Mouse (Mus musculus): ENCODE measurements around the gene Gm3336. TPM values are rescaled to one million over a fixed set of nuclear protein-coding genes. Genes with fewer than 3 reads are reported as not detected.

Gene Gm3336
- polyA plus RNA-seq, 1 experiment from 2014 or later: not detected

DNA sequence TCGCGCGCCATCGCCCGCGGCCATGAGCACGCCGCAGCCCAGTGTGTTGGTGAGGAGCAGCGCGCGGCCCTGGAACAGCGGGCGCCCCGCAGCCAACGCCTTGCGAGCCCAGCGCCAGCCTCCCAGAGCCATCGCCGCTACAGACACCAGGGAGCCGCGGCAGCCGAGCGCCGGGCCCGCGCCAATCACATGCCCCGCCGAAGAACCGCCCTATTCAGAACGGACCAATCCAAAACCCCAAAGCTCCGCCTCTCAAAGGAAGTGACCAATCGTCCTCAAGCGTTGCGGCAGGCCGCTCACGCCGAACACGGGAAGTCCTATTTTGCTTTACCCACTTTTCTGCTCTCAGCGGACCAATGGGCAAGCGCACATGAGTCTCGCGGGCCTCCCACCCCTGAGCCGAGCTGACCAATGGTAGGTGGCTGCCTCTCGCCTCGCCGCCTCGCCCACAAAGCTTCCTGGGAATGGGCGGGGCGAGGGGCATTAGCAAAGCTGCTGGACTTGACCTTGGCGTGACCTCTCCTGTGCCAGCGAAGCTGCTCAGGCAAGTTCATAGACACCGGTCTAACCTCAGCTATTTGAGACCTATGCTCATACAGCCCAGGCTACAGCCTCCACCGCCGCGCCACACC, 42.5 kb downstream of the Gm3336 start, which contains the start of gene Mpv17l2:
Mpv17l2 (minus strand) TSS at position 172 of the 632 bp plus-strand sequence.
- H3K4me1 ChIP-seq (ENCODE audit: control insufficient read depth, insufficient read depth, low read length): peaks cover 25% of the 10 kb centered on the region
- H3K9ac ChIP-seq (ENCODE audit: low read length): peak within 1 kb of the TSS; percentile 79
- H3K9me3 ChIP-seq (replicated peaks; ENCODE audit: control insufficient read depth, low read length): no peaks in the 10 kb centered on the region
- peak within 1 kb of the TSS; percentile 64 for H3K4me3 ChIP-seq (ENCODE audit: low read length)
- WGBS: under 1% methylated on average over 55 of the region's 55 CpGs
- peaks cover 15% of the 10 kb centered on the region for H3K36me3 ChIP-seq (ENCODE audit: control insufficient read depth, insufficient read depth)
- no peaks in the 10 kb centered on the region for H3K27me3 ChIP-seq (ENCODE audit: control insufficient read depth, insufficient read depth, low read length)
- ATAC-seq (replicated peaks; ENCODE audit: extremely low read depth, insufficient read depth, low FRiP score): peak; percentile 95
- H3K4me2 ChIP-seq (ENCODE audit: low read depth, low read length): peak within 1 kb of the TSS; percentile 84
- H3K27ac ChIP-seq (ENCODE audit: low read length): peak within 1 kb of the TSS; percentile 87

DNA sequence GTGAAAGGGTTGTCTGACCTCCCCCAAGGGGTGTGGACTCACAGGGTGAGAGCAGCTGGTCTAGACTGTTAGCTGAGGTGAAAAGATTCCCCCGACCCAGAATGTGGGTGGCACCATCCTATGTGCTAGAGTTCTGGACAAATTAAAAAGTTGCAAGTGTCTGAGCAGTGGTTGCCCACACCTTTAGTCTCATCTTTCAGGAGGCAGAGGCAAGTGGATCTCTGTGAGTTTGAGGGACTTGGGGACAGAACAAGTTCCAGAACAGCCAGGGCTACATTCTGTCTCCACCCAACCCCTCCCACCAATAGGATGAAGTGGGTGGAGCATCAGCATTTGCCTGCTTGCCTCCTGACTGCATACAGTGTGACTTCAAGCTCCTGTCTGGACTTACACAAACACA, 43.8 kb downstream of the Gm3336 start:
- Histone ChIP-seq H3K36me3 (ENCODE audit: control insufficient read depth, insufficient read depth) (peaks cover 9% of the 10 kb centered on the region), H3K27ac (ENCODE audit: low read length) (no peak overlapping the region), H3K4me1 (ENCODE audit: control insufficient read depth, insufficient read depth, low read length) (peaks cover 37% of the 10 kb centered on the region), H3K9me3 (replicated peaks; ENCODE audit: control insufficient read depth, low read length) (no peaks in the 10 kb centered on the region), H3K27me3 (ENCODE audit: control insufficient read depth, insufficient read depth, low read length) (no peaks in the 10 kb centered on the region), H3K4me2 (ENCODE audit: low read depth, low read length) (no peak overlapping the region), H3K4me3 (ENCODE audit: low read length) (no peak overlapping the region), H3K9ac (ENCODE audit: low read length) (no peak overlapping the region)
- WGBS: 67% methylated on average over 1 of the region's 1 CpGs
- no peak for ATAC-seq (replicated peaks; ENCODE audit: extremely low read depth, insufficient read depth, low FRiP score)

DNA sequence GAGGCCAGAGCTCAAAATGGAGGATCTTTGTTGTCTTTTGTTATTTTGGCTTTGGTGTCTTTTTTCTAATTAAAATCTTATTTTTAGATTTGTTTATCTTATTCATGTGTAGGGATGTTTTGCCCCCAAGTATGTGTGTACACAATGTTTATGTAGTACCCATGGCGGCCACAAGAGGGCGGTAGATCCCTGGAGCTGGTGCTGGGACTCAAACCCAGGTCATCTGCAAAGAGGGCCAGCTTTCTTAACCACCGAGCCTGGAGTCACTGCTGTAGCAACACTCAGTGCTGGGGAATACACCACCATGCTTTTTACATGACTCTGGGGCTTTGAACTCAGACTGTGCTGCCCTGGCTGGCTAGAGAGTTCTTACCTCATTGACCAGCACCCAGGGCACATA, 45.0 kb downstream of the Gm3336 start:
- no peaks in the 10 kb centered on the region for H3K27me3 ChIP-seq (ENCODE audit: control insufficient read depth, insufficient read depth, low read length)
- H3K4me3 ChIP-seq (ENCODE audit: low read length): no peak overlapping the region
- ATAC-seq (replicated peaks; ENCODE audit: extremely low read depth, insufficient read depth, low FRiP score): no peak
- peaks cover 38% of the 10 kb centered on the region for H3K4me1 ChIP-seq (ENCODE audit: control insufficient read depth, insufficient read depth, low read length)
- peaks cover 5% of the 10 kb centered on the region; the same call in 1 of the 2 replicates for H3K36me3 ChIP-seq (ENCODE audit: control insufficient read depth, insufficient read depth)
- no peaks in the 10 kb centered on the region for H3K9me3 ChIP-seq (replicated peaks; ENCODE audit: control insufficient read depth, low read length)
- H3K9ac ChIP-seq (ENCODE audit: low read length): no peak overlapping the region
- H3K4me2 ChIP-seq (ENCODE audit: low read depth, low read length): no peak overlapping the region
- no peak overlapping the region for H3K27ac ChIP-seq (ENCODE audit: low read length)
- 7% methylated on average over 3 of the region's 3 CpGs for WGBS

DNA sequence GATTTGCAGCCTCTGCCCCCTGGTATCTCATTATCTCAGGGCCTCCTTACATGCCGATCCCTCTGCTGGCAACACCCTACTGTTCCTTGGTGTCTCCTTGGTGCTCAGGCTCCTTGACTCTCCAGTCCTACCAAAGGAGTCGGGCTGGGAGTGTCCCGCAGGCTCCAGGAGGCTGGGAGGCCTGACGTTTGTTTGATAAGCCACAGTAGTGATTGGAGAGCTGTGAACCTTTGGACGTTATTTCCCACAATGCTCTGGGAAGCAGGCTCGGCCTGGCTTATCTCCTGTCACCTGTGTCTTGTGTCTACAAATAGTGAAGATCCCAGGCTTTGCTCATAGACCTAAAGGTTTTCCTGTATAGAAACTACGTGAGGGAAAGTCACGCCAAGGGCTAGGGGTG, 45.7 kb downstream of the Gm3336 start:
- H3K4me1 ChIP-seq (ENCODE audit: control insufficient read depth, insufficient read depth, low read length): peaks cover 34% of the 10 kb centered on the region
- 60% methylated on average over 8 of the region's 8 CpGs for WGBS
- H3K27ac ChIP-seq (ENCODE audit: low read length): no peak overlapping the region
- H3K36me3 ChIP-seq (ENCODE audit: control insufficient read depth, insufficient read depth): peaks cover 11% of the 10 kb centered on the region; the same call in 1 of the 2 replicates
- H3K9ac ChIP-seq (ENCODE audit: low read length): no peak overlapping the region
- no peak overlapping the region for H3K4me3 ChIP-seq (ENCODE audit: low read length)
- no peaks in the 10 kb centered on the region for H3K27me3 ChIP-seq (ENCODE audit: control insufficient read depth, insufficient read depth, low read length)
- H3K9me3 ChIP-seq (replicated peaks; ENCODE audit: control insufficient read depth, low read length): no peaks in the 10 kb centered on the region
- no peak for ATAC-seq (replicated peaks; ENCODE audit: extremely low read depth, insufficient read depth, low FRiP score)
- H3K4me2 ChIP-seq (ENCODE audit: low read depth, low read length): no peak overlapping the region

DNA sequence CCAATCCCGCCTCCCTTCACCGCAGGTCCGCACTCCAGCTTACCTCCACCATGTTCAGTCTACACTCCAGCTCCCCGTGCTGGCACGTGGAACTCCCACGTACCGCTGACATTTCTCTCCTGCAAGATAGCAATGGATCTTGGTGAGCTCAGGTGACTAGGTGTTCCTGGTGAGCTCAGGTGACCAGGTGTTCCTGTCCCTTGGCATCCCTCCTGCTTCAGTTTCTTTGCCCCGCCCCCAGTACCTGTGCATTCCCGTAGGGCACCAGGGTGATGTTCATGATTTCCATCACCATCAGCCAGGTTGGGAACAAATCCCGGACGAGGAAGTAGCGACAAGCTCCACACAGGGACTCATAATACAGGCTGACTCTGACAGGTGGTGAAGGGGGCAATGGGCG, 46.3 kb downstream of the Gm3336 start:
- H3K4me2 ChIP-seq (ENCODE audit: low read depth, low read length): no peak overlapping the region
- H3K27ac ChIP-seq (ENCODE audit: low read length): no peak overlapping the region
- WGBS: 92% methylated on average over 13 of the region's 13 CpGs

DNA sequence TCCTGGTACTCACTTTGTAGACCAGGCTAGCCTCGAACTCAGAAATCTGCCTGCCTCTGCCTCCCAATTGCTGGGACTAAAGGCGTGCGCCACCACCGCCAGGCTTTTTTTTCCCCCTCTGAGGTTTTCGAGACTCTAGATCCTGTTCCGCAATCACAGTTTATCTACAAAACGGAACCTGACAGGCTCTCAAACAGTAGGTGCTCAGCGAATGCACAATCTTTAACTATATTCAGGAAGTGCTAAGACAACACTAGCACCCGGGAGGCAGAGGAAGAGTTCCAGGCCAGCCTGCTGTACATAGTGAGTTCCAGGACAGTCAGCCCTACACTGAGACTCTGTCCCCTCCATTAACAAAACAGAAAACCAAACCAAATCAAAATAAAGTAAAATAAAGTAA, 47.0 kb downstream of the Gm3336 start:
- H3K9ac ChIP-seq (ENCODE audit: low read length): peak overlapping the region; percentile 70; the same call in 1 of the 2 replicates
- no peaks in the 10 kb centered on the region for H3K9me3 ChIP-seq (replicated peaks; ENCODE audit: control insufficient read depth, low read length)
- H3K4me1 ChIP-seq (ENCODE audit: control insufficient read depth, insufficient read depth, low read length): peaks cover 21% of the 10 kb centered on the region

More for the DNA sequence above, 46.3 kb downstream of the Gm3336 start:
- H3K9ac ChIP-seq (ENCODE audit: low read length): no peak overlapping the region
- H3K9me3 ChIP-seq (replicated peaks; ENCODE audit: control insufficient read depth, low read length): no peaks in the 10 kb centered on the region
- H3K4me3 ChIP-seq (ENCODE audit: low read length): no peak overlapping the region
- H3K27me3 ChIP-seq (ENCODE audit: control insufficient read depth, insufficient read depth, low read length): no peaks in the 10 kb centered on the region
- peaks cover 11% of the 10 kb centered on the region; the same call in 1 of the 2 replicates for H3K36me3 ChIP-seq (ENCODE audit: control insufficient read depth, insufficient read depth)
- ATAC-seq (replicated peaks; ENCODE audit: extremely low read depth, insufficient read depth, low FRiP score): no peak
- peaks cover 28% of the 10 kb centered on the region for H3K4me1 ChIP-seq (ENCODE audit: control insufficient read depth, insufficient read depth, low read length)

DNA sequence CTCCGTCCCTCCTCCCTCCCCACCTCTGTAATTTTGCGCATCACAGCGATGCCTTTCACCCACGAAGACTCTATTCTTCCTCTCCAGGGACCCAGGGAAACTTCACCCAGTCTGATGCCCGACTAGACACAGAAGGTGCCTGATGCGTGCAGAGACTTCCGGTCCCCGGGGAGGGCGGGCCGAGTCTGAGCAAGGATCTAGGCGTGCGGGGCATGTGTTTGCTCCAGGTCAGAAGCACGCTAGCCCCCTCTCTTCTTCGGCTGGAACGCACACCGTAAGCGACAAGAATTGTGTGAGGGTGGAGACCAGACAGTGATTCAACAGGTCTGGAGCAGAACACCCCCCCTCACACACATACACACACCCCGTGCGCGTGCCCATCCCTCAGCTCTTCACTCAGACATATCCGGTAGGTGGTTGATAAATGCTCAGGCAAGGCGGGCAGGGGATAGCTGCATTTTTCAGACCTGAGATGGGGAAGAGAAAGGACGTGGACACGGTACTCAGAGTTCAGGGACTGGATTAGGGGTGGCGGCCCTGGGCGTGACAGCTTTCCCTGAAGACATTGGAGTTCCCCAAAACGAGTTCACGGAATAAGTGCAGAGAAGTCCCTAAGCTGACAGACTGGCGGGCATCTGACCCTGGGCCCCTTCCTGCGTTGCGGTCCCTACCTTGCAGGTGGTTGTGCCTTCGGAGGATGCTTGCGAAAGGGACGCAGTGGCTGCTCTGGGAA, 47.7 kb downstream of the Gm3336 start:
- H3K27ac ChIP-seq (ENCODE audit: low read length): 0 out of 2 replicates have a peak overlapping the region, but pooled peaks have one; percentile 44
- peaks cover 17% of the 10 kb centered on the region for H3K36me3 ChIP-seq (ENCODE audit: control insufficient read depth, insufficient read depth)
- peaks cover 21% of the 10 kb centered on the region for H3K4me1 ChIP-seq (ENCODE audit: control insufficient read depth, insufficient read depth, low read length)
- H3K9ac ChIP-seq (ENCODE audit: low read length): peak overlapping the region; percentile 70
- H3K27me3 ChIP-seq (ENCODE audit: control insufficient read depth, insufficient read depth, low read length): no peaks in the 10 kb centered on the region
- no peaks in the 10 kb centered on the region for H3K9me3 ChIP-seq (replicated peaks; ENCODE audit: control insufficient read depth, low read length)
- no peak for ATAC-seq (replicated peaks; ENCODE audit: extremely low read depth, insufficient read depth, low FRiP score)
- peak overlapping the region; percentile 56 for H3K4me3 ChIP-seq (ENCODE audit: low read length)
- under 1% methylated on average over 34 of the region's 34 CpGs for WGBS
- H3K4me2 ChIP-seq (ENCODE audit: low read depth, low read length): peak overlapping the region; percentile 86

More for the DNA sequence above, 47.0 kb downstream of the Gm3336 start:
- H3K27me3 ChIP-seq (ENCODE audit: control insufficient read depth, insufficient read depth, low read length): no peaks in the 10 kb centered on the region
- peak overlapping the region; percentile 86 for H3K4me2 ChIP-seq (ENCODE audit: low read depth, low read length)
- ATAC-seq (replicated peaks; ENCODE audit: extremely low read depth, insufficient read depth, low FRiP score): no peak
- H3K4me3 ChIP-seq (ENCODE audit: low read length): peak overlapping the region; percentile 56
- 71% methylated on average over 9 of the region's 9 CpGs for WGBS
- no peak overlapping the region for H3K27ac ChIP-seq (ENCODE audit: low read length)
- peaks cover 11% of the 10 kb centered on the region; the same call in 1 of the 2 replicates for H3K36me3 ChIP-seq (ENCODE audit: control insufficient read depth, insufficient read depth)

DNA sequence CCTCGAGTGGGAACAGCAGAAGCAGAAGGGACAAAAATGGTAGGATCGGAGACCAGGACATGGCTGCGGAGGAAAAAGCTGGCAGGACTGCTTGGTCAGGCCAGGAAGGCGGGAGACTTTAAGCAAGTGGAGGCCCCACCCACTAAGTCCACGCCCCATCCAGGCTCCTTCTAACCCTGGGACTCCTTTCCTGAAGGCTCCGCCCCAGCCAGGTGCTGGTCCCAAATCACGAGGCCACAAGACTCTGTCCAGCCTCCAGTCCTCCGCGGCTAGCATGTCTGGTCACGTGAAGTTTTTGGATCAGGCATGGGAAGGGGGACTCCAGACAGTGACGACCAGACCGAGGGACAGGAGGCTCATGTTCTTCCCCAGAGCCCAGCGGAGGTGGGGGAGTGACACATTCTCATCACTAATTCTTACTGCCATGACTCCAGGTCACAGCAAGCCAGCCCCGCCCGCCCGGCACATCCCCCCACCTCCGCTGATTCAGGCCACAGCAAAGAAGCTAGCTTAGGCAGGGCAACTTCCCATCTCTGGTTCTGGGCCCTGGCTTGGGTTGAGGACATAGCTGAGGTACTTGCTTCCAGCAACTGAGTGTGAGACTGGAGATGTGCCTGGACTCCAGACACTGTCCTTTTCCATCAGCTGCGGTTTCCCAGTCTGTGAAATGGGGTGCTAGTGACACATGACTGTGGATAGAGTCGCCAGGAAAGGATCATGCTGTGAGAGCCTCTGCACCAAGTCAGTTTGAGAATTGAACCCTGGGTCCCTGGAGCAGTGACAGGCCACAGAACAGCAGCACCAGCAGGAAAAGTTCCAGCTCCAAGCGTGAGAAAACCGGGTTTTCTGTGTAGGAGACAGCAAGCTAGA, 48.5 kb downstream of the Gm3336 start:
- H3K36me3 ChIP-seq (ENCODE audit: control insufficient read depth, insufficient read depth): peaks cover 25% of the 10 kb centered on the region
- peaks cover 18% of the 10 kb centered on the region for H3K4me1 ChIP-seq (ENCODE audit: control insufficient read depth, insufficient read depth, low read length)
- peak overlapping the region; percentile 56 for H3K4me3 ChIP-seq (ENCODE audit: low read length)
- ATAC-seq (replicated peaks; ENCODE audit: extremely low read depth, insufficient read depth, low FRiP score): peak; percentile 26; the same call in 1 of the 2 replicates
- no peaks in the 10 kb centered on the region for H3K9me3 ChIP-seq (replicated peaks; ENCODE audit: control insufficient read depth, low read length)
- H3K4me2 ChIP-seq (ENCODE audit: low read depth, low read length): peak overlapping the region; percentile 86
- H3K27ac ChIP-seq (ENCODE audit: low read length): 0 out of 2 replicates have a peak overlapping the region, but pooled peaks have one; percentile 44
- H3K9ac ChIP-seq (ENCODE audit: low read length): peak overlapping the region; percentile 70
- WGBS: 12% methylated on average over 21 of the region's 21 CpGs
- H3K27me3 ChIP-seq (ENCODE audit: control insufficient read depth, insufficient read depth, low read length): no peaks in the 10 kb centered on the region
